Mouse (Mus musculus) embryonic facial prominence, embryonic 10.5 days (tissue): ENCODE data around the gene Rbm26. TPM values are rescaled to one million over a fixed set of nuclear protein-coding genes. Genes with fewer than 3 reads are reported as not detected.

Experiments used
- DNase-seq: peaks from one replicate; pipeline ENCODE4 v3.0.0-alpha.2; 2017; ENCODE audit warnings: low spot score
- H3K27ac ChIP-seq: fragments of 300-500 bp; sonication (generic); replicated peaks from 2 replicates; pipeline ENCODE4 v1.5.1; 2016; ENCODE audit warnings: mild to moderate bottlenecking
- H3K27me3 ChIP-seq: fragments of 300-500 bp; sonication (generic); replicated peaks from 2 replicates; pipeline ENCODE4 v1.6.1; 2016; ENCODE audit warnings: low read depth, mild to moderate bottlenecking; ENCODE audit not compliant: poor library complexity, severe bottlenecking
- H3K36me3 ChIP-seq: fragments of 300-500 bp; sonication (generic); replicated peaks from 2 replicates; pipeline ENCODE4 v1.6.1; 2016; ENCODE audit warnings: mild to moderate bottlenecking, moderate library complexity
- H3K4me1 ChIP-seq: fragments of 300-500 bp; sonication (generic); 2 replicates; pipeline ENCODE4 v1.6.1; 2016
- H3K4me3 ChIP-seq: fragments of 300-500 bp; sonication (generic); 2 replicates; pipeline ENCODE4 v1.5.1; 2016; ENCODE audit warnings: mild to moderate bottlenecking, moderate library complexity
- H3K9me3 ChIP-seq: fragments of 300-500 bp; sonication (generic); 2 replicates; pipeline ENCODE4 v1.6.1; 2016; ENCODE audit warnings: mild to moderate bottlenecking
- WGBS: fragments of 180-500 bp; shearing (Covaris S2); methylation state at CpG from one replicate; pipeline ENCODE4 v1.1.7; 2016; 5-methylcytosine and 5-hydroxymethylcytosine counted together
- polyA plus RNA-seq: library from polyadenylated mRNA; unstranded; fragments of >200 nt; fragmentation: Nextera tagmentation; extraction: Ambion mirVana; gene quantifications from 2 replicates; pipeline ENCODE4 v1.2.1, GENCODE M21; 2016

Gene Rbm26
- polyA plus RNA-seq, 1 experiment from 2014 or later, result 39.8 TPM

- H3K27me3 ChIP-seq, result no peaks in the 10 kb centered on the region
- H3K36me3 ChIP-seq, result no peaks in the 10 kb centered on the region
- DNase-seq, result peak; percentile 10
- 0 out of 2 replicates have a peak, but pooled peaks cover 2% of the 10 kb centered on the region for H3K4me1 ChIP-seq
- no peak overlapping the region for H3K4me3 ChIP-seq
- no peak overlapping the region for H3K27ac ChIP-seq
- 55% methylated on average over 8 of the region's 8 CpGs for WGBS
- H3K9me3 ChIP-seq, result no peaks in the 10 kb centered on the region
Measured at GRCm38 (mm10) chr14:105084757-105085330, 92.3 kb downstream of the Rbm26 start.

- WGBS, result 87% methylated on average over 11 of the region's 11 CpGs
- Histone ChIP-seq H3K27me3 (no peaks in the 10 kb centered on the region), H3K36me3 (no peaks in the 10 kb centered on the region), H3K4me3 (no peak overlapping the region), H3K4me1 (0 out of 2 replicates have a peak, but pooled peaks cover 2% of the 10 kb centered on the region), H3K9me3 (no peaks in the 10 kb centered on the region), H3K27ac (no peak overlapping the region)
- no peak for DNase-seq
Measured at GRCm38 (mm10) chr14:105084106-105084505, 93.0 kb downstream of the Rbm26 start.

- Histone ChIP-seq H3K4me1 (0 out of 2 replicates have a peak, but pooled peaks cover 3% of the 10 kb centered on the region), H3K9me3 (no peaks in the 10 kb centered on the region), H3K4me3 (no peak overlapping the region), H3K27me3 (no peaks in the 10 kb centered on the region), H3K27ac (no peak overlapping the region), H3K36me3 (no peaks in the 10 kb centered on the region)
- WGBS, result 94% methylated on average over 2 of the region's 2 CpGs
- no peak for DNase-seq
Measured at GRCm38 (mm10) chr14:105074776-105075175, 102.4 kb downstream of the Rbm26 start.

GRCm38 (mm10) chr14:105074376-105074775 lies 102.8 kb downstream of the Rbm26 start:
- no peak for DNase-seq
- H3K4me1 ChIP-seq, result 0 out of 2 replicates have a peak, but pooled peaks cover 3% of the 10 kb centered on the region
- 92% methylated on average over 7 of the region's 7 CpGs for WGBS
- H3K4me3 ChIP-seq, result no peak overlapping the region
- H3K27me3 ChIP-seq, result no peaks in the 10 kb centered on the region
- H3K27ac ChIP-seq, result no peak overlapping the region
- no peaks in the 10 kb centered on the region for H3K9me3 ChIP-seq
- no peaks in the 10 kb centered on the region for H3K36me3 ChIP-seq

GRCm38 (mm10) chr14:105071010-105071509 lies 106.1 kb downstream of the Rbm26 start:
- 67% methylated on average over 14 of the region's 14 CpGs for WGBS
- Histone ChIP-seq H3K9me3 (no peaks in the 10 kb centered on the region), H3K4me3 (no peak overlapping the region), H3K4me1 (0 out of 2 replicates have a peak, but pooled peaks cover 3% of the 10 kb centered on the region), H3K27ac (no peak overlapping the region), H3K27me3 (no peaks in the 10 kb centered on the region), H3K36me3 (no peaks in the 10 kb centered on the region)
- no peak for DNase-seq

- Histone ChIP-seq H3K4me3 (no peak overlapping the region), H3K27ac (no peak overlapping the region), H3K4me1 (0 out of 2 replicates have a peak, but pooled peaks cover 2% of the 10 kb centered on the region), H3K9me3 (no peaks in the 10 kb centered on the region), H3K27me3 (no peaks in the 10 kb centered on the region), H3K36me3 (no peaks in the 10 kb centered on the region)
- no peak for DNase-seq
- 72% methylated on average over 11 of the region's 11 CpGs for WGBS
Measured at GRCm38 (mm10) chr14:105070258-105071009, 106.7 kb downstream of the Rbm26 start.

GRCm38 (mm10) chr14:105068060-105068459 lies 109.1 kb downstream of the Rbm26 start:
- H3K4me1 ChIP-seq, result no peaks in the 10 kb centered on the region
- no peak overlapping the region for H3K27ac ChIP-seq
- no peaks in the 10 kb centered on the region for H3K27me3 ChIP-seq
- H3K4me3 ChIP-seq, result no peak overlapping the region
- no peak for DNase-seq
- H3K36me3 ChIP-seq, result no peaks in the 10 kb centered on the region
- 83% methylated on average over 5 of the region's 5 CpGs for WGBS
- no peaks in the 10 kb centered on the region for H3K9me3 ChIP-seq

GRCm38 (mm10) chr14:105064243-105064642 lies 112.9 kb downstream of the Rbm26 start:
- H3K4me1 ChIP-seq, result no peaks in the 10 kb centered on the region
- no peak for DNase-seq
- WGBS, result 84% methylated on average over 1 of the region's 1 CpGs
- H3K36me3 ChIP-seq, result no peaks in the 10 kb centered on the region
- H3K9me3 ChIP-seq, result no peaks in the 10 kb centered on the region
- H3K4me3 ChIP-seq, result no peak overlapping the region
- no peaks in the 10 kb centered on the region for H3K27me3 ChIP-seq
- H3K27ac ChIP-seq, result no peak overlapping the region

GRCm38 (mm10) chr14:105061230-105061629 lies 115.9 kb downstream of the Rbm26 start:
- Histone ChIP-seq H3K27me3 (no peaks in the 10 kb centered on the region), H3K9me3 (no peaks in the 10 kb centered on the region), H3K4me1 (no peaks in the 10 kb centered on the region), H3K4me3 (no peak overlapping the region), H3K36me3 (no peaks in the 10 kb centered on the region), H3K27ac (no peak overlapping the region)
- DNase-seq, result no peak
- WGBS, result 76% methylated on average over 2 of the region's 2 CpGs

- H3K27me3 ChIP-seq, result no peaks in the 10 kb centered on the region
- no peak overlapping the region for H3K27ac ChIP-seq
- DNase-seq, result no peak
- H3K4me1 ChIP-seq, result no peaks in the 10 kb centered on the region
- no peaks in the 10 kb centered on the region for H3K36me3 ChIP-seq
- no peaks in the 10 kb centered on the region for H3K9me3 ChIP-seq
- H3K4me3 ChIP-seq, result no peak overlapping the region
Measured at GRCm38 (mm10) chr14:105057934-105058333, 119.2 kb downstream of the Rbm26 start.

Other genes with a start within 250 kb of the Rbm26 start
- 42.7 and 43.2 TPM in 2 replicates for gene Ndfip2, start 81.2 kb upstream of the Rbm26 start, polyA plus RNA-seq